ENCODE assay signal across 1 mouse cellular context in genomic region chr9:16486229-16486628, GRCm38 (mm10).
TF ChIP-seq lines count a peak whose summit lies in the region.

No protein-coding gene starts in this region.

TF ChIP-seq in CH12.LX, 34 proteins besides CTCF, POLR2A, EP300 and RAD21:
- TF ChIP-seq ZNF384 (IDR thresholded peaks at IDR 0.05; ENCODE audit: low read depth, low read length) = no peak
- TF ChIP-seq ETS1 (conservative IDR thresholded peaks at IDR 0.05; ENCODE audit: low read depth, low read length) = peak; percentile 65
- TF ChIP-seq BHLHE40 (IDR thresholded peaks at IDR 0.05; ENCODE audit: low read depth, low read length) = peak; percentile 54; the same call in 1 of the 2 replicates
